Comparison of ENCODE assay signal across 46 mouse cellular contexts in the genomic region with DNA sequence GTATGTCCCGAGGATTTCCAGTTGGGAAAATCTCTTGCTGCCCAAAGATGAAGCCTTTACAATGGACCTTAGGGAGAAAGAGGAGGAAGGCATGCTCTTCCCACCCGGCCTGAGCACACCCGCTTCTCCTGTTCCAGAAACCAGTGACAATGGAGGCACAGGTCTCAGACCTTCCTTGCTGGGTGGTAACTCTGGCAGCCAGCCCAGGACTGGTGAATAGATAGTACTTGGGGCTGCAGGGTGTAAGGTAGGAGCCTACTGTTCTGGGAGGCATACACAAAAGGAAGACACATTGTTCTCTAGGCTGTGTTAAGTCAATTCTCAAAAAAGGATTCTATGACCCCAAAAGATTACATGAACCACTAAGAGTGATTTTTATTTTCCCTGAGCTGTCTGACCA. TPM values are rescaled to one million over a fixed set of nuclear protein-coding genes. Genes with fewer than 3 reads are reported as not detected.
"Had no signal": no experiment of that assay in that cellular context is flagged by ENCODE, and none has a peak within 500 bp of the region (broad histone marks: within the 10 kb centered on the region; RNA-seq: fewer than 3 reads in every experiment).

No protein-coding gene starts in this region.

- H3K4me1 ChIP-seq: limb, embryonic 10.5 days; limb, embryonic 12.5 days; limb, embryonic 13.5 days; limb, embryonic 15.5 days; liver, embryonic 12.5 days; liver, embryonic 13.5 days; lung, embryonic 15.5 days; midbrain, embryonic 10.5 days; midbrain, embryonic 12.5 days; midbrain, embryonic 13.5 days; midbrain, embryonic 15.5 days had no signal

- H3K9me3 ChIP-seq: limb, embryonic 10.5 days; limb, embryonic 12.5 days; limb, embryonic 13.5 days; limb, embryonic 15.5 days; liver, embryonic 12.5 days; liver, embryonic 13.5 days; liver, embryonic 15.5 days; lung, embryonic 15.5 days; megakaryocyte, embryonic 14.5 days; midbrain, embryonic 10.5 days; midbrain, embryonic 12.5 days; midbrain, embryonic 13.5 days; midbrain, embryonic 15.5 days had no signal

- DNase-seq: left cerebral cortex, postnatal 4 days; liver; liver, embryonic 13.5 days; liver, postnatal 0 days; lung, adult 18-20 months; lung, adult 2 months; lung, embryonic 14.5 days; lung, postnatal 10 days; lung, postnatal 14 days; lung, postnatal 36 days; lung, postnatal 4 days; midbrain, embryonic 14.5 days had no signal

- H3K9ac ChIP-seq: limb, embryonic 12.5 days; limb, embryonic 13.5 days; limb, embryonic 15.5 days; liver, embryonic 12.5 days; liver, embryonic 13.5 days; liver, embryonic 14.5 days; liver, embryonic 15.5 days; liver, postnatal 0 days; lung, embryonic 14.5 days; lung, embryonic 15.5 days; midbrain, embryonic 12.5 days; midbrain, embryonic 13.5 days; midbrain, embryonic 15.5 days had no signal

- H3K4me3 ChIP-seq: left cerebral cortex, adult 2 months; limb, embryonic 10.5 days; limb, embryonic 12.5 days; limb, embryonic 13.5 days; limb, embryonic 15.5 days; liver, embryonic 12.5 days; liver, embryonic 13.5 days; liver, embryonic 15.5 days; lung, embryonic 15.5 days; megakaryocyte, embryonic 14.5 days; midbrain, embryonic 10.5 days; midbrain, embryonic 12.5 days; midbrain, embryonic 13.5 days; midbrain, embryonic 15.5 days; myocyte had no signal

- ATAC-seq: liver, embryonic 12.5 days; liver, postnatal 0 days; lung, postnatal 0 days; midbrain, embryonic 13.5 days; midbrain, embryonic 15.5 days; midbrain, embryonic 16.5 days had no signal

- H3K27me3 ChIP-seq: limb, embryonic 12.5 days; limb, embryonic 13.5 days; limb, embryonic 15.5 days; liver, embryonic 12.5 days; liver, embryonic 13.5 days; liver, embryonic 15.5 days; lung, embryonic 15.5 days; megakaryocyte, embryonic 14.5 days; midbrain, embryonic 12.5 days; midbrain, embryonic 13.5 days; midbrain, embryonic 15.5 days had no signal

- H3K27ac ChIP-seq: left cerebral cortex, adult 2 months; limb, embryonic 10.5 days; limb, embryonic 12.5 days; limb, embryonic 13.5 days; limb, embryonic 15.5 days; liver, embryonic 13.5 days; liver, embryonic 14.5 days; liver, embryonic 15.5 days; lung, embryonic 15.5 days; macrophage; midbrain, embryonic 10.5 days; midbrain, embryonic 12.5 days; midbrain, embryonic 13.5 days; midbrain, embryonic 15.5 days had no signal

RNA-seq across cellular contexts. Expression of a gene that starts 27.7 kb away (rescaled TPM):
- total RNA-seq: left cerebral cortex, adult 18-20 months; left cerebral cortex, adult 2 months; left cerebral cortex, adult 8-10 months; left cerebral cortex, postnatal 10 days; left cerebral cortex, postnatal 14 days; left cerebral cortex, postnatal 25 days; left cerebral cortex, postnatal 36 days; left cerebral cortex, postnatal 4 days; liver, adult 2 months; megakaryocyte, adult 5-6 weeks; midbrain, postnatal 0 days; monocyte, adult 5-6 weeks had no signal
- polyA plus RNA-seq: limb, embryonic 10.5 days; limb, embryonic 11.5 days; limb, embryonic 12.5 days; limb, embryonic 13.5 days; limb, embryonic 14.5 days; limb, embryonic 15.5 days; liver, embryonic 11.5 days; liver, embryonic 12.5 days; liver, embryonic 13.5 days; liver, embryonic 14.5 days; liver, embryonic 15.5 days; liver, embryonic 16.5 days; liver, postnatal 0 days; lung, embryonic 14.5 days; lung, embryonic 15.5 days; lung, embryonic 16.5 days; macrophage; midbrain, embryonic 10.5 days; midbrain, embryonic 11.5 days; midbrain, embryonic 12.5 days; midbrain, embryonic 13.5 days; midbrain, embryonic 14.5 days; midbrain, postnatal 0 days had no signal
